Mouse (Mus musculus) heart, adult 2 months (tissue): ENCODE results near the gene Zdhhc7.

Source experiments
- CTCF ChIP-seq: fragments of 200-600 bp; IDR thresholded peaks from 2 replicates; pipeline ENCODE4 v1.8.1; 2022; ENCODE audit warnings: antibody characterized with exemption, mild to moderate bottlenecking, moderate library complexity
- EP300 ChIP-seq: fragments of 200-500 bp; IDR thresholded peaks from 2 replicates; pipeline ENCODE4 v1.6.1; 2011; ENCODE audit warnings: low read depth, low read length, control low read depth; ENCODE audit not compliant: insufficient read depth
- POLR2A ChIP-seq: fragments of 200-500 bp; IDR thresholded peaks from 2 replicates; pipeline ENCODE4 v1.6.1; 2011; ENCODE audit warnings: mild to moderate bottlenecking, low read depth, low read length, control low read depth; ENCODE audit not compliant: insufficient read depth

DNA sequence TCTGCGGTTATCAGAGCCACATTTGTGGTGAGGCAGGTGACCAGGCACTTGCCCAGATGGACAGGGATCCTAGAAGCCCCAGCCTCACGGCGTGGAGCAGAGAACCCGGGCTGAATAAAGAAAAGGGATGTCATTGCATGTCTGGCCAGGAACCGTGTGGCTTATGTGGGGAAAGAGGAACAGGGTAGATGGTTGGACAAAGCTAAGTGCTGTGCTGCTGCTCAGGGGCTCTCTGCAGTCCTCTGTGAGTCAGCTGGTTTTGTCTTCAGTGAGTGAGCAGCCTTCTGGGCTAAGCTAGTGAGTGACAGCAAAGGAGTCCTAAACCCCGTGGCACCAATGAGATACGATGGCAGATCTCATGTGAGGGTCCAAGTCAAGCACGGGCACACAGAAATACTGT lies 29.9 kb upstream of the Zdhhc7 start:
- TF ChIP-seq CTCF (no peak), POLR2A (no peak), EP300 (no peak)
